Mouse (Mus musculus): Measurements from ENCODE around the gene Rps6ka2.
A peak's percentile ranks its signal among the peaks of the same experiment; 100 is the strongest.
"Not testable (repeated sequence)": the region's sequence is repeated elsewhere in the genome, so short reads cannot be mapped to it uniquely, and the experiment has no call there.

Gene Rps6ka2

GRCm38 (mm10) chr17:7269151-7269806 is 99.4 kb downstream of the Rps6ka2 start:
- no peak for DNase-seq (ENCODE audit: low read depth, low spot score)

GRCm38 (mm10) chr17:7270506-7270905 is 100.6 kb downstream of the Rps6ka2 start:
- no peak for DNase-seq (ENCODE audit: low read depth, low spot score)

GRCm38 (mm10) chr17:7271522-7272134 is 101.7 kb downstream of the Rps6ka2 start:
- DNase-seq (ENCODE audit: low read depth, low spot score): no peak

GRCm38 (mm10) chr17:7273054-7273453 is 103.1 kb downstream of the Rps6ka2 start:
- DNase-seq (ENCODE audit: low read depth, low spot score): peak; percentile 69

- DNase-seq (ENCODE audit: low read depth, low spot score): no peak
These were observed 103.9 kb downstream of the Rps6ka2 start for GRCm38 (mm10) chr17:7273785-7274184.

GRCm38 (mm10) chr17:7278702-7279242 is 108.9 kb downstream of the Rps6ka2 start:
- no peak for DNase-seq (ENCODE audit: low read depth, low spot score)

- no peak for DNase-seq (ENCODE audit: low read depth, low spot score)
These were observed 109.3 kb downstream of the Rps6ka2 start for GRCm38 (mm10) chr17:7279251-7279650.

- no peak for DNase-seq (ENCODE audit: low read depth, low spot score)
These were observed 114.5 kb downstream of the Rps6ka2 start for GRCm38 (mm10) chr17:7284297-7284910.

- no peak for DNase-seq (ENCODE audit: low read depth, low spot score)
These were observed 115.4 kb downstream of the Rps6ka2 start for GRCm38 (mm10) chr17:7285292-7285691.

- no peak for DNase-seq (ENCODE audit: low read depth, low spot score)
These were observed 116.6 kb downstream of the Rps6ka2 start for GRCm38 (mm10) chr17:7286422-7287050.

GRCm38 (mm10) chr17:7292012-7292684 is 122.2 kb downstream of the Rps6ka2 start:
- no peak for DNase-seq (ENCODE audit: low read depth, low spot score)

GRCm38 (mm10) chr17:7306278-7307196 is 136.6 kb downstream of the Rps6ka2 start:
- DNase-seq (ENCODE audit: low read depth, low spot score): not testable (repeated sequence)

GRCm38 (mm10) chr17:7315693-7316382 is 145.9 kb downstream of the Rps6ka2 start:
- not testable (repeated sequence) for DNase-seq (ENCODE audit: low read depth, low spot score)

GRCm38 (mm10) chr17:7319789-7320188 is 149.9 kb downstream of the Rps6ka2 start:
- DNase-seq (ENCODE audit: low read depth, low spot score): not testable (repeated sequence)

- DNase-seq (ENCODE audit: low read depth, low spot score): not testable (repeated sequence)
These were observed 154.4 kb downstream of the Rps6ka2 start, which contains the start of gene Tcp10a for GRCm38 (mm10) chr17:7324346-7324745. Gene Tcp10a (plus strand): TSS chr17:7324646.

GRCm38 (mm10) chr17:7326415-7326814 is 156.5 kb downstream of the Rps6ka2 start:
- not testable (repeated sequence) for DNase-seq (ENCODE audit: low read depth, low spot score)

GRCm38 (mm10) chr17:7332745-7333144 is 162.8 kb downstream of the Rps6ka2 start:
- not testable (repeated sequence) for DNase-seq (ENCODE audit: low read depth, low spot score)

GRCm38 (mm10) chr17:7337381-7337780 is 167.5 kb downstream of the Rps6ka2 start:
- DNase-seq (ENCODE audit: low read depth, low spot score): not testable (repeated sequence)

GRCm38 (mm10) chr17:7348765-7349164 is 178.8 kb downstream of the Rps6ka2 start:
- DNase-seq (ENCODE audit: low read depth, low spot score): not testable (repeated sequence)

GRCm38 (mm10) chr17:7352596-7352995 is 182.7 kb downstream of the Rps6ka2 start, which contains the start of gene Ttll2:
Gene Ttll2 (minus strand): TSS chr17:7352696.
- DNase-seq (ENCODE audit: low read depth, low spot score): not testable (repeated sequence)
